Comparison of ENCODE assay signal across 22 mouse cellular contexts in genomic region chr3:137190489-137190888, GRCm38 (mm10).
"Had no signal": no experiment of that assay in that cellular context is flagged by ENCODE, and none has a peak within 500 bp of the region (broad histone marks: within the 10 kb centered on the region; RNA-seq: fewer than 3 reads in every experiment).

No protein-coding gene starts in this region.

- H3K27ac ChIP-seq: limb, embryonic 12.5 days; limb, embryonic 15.5 days; liver, embryonic 14.5 days; lung, embryonic 15.5 days; midbrain, embryonic 10.5 days; midbrain, embryonic 13.5 days; neural tube, embryonic 13.5 days; stomach, embryonic 15.5 days had no signal

- H3K9me3 ChIP-seq: limb, embryonic 12.5 days; limb, embryonic 15.5 days; lung, embryonic 15.5 days; midbrain, embryonic 10.5 days; midbrain, embryonic 13.5 days; neural tube, embryonic 13.5 days; stomach, embryonic 15.5 days had no signal

- H3K27me3 ChIP-seq: limb, embryonic 12.5 days; limb, embryonic 15.5 days; lung, embryonic 15.5 days; midbrain, embryonic 13.5 days; neural tube, embryonic 13.5 days; stomach, embryonic 15.5 days had no signal

- H3K36me3 ChIP-seq: limb, embryonic 12.5 days; limb, embryonic 15.5 days; lung, embryonic 15.5 days; midbrain, embryonic 10.5 days; midbrain, embryonic 13.5 days; neural tube, embryonic 13.5 days; stomach, embryonic 15.5 days had no signal

- ATAC-seq: liver, postnatal 0 days; midbrain, embryonic 13.5 days; midbrain, embryonic 16.5 days had no signal

- H3K4me2 ChIP-seq: limb, embryonic 12.5 days; limb, embryonic 15.5 days; liver, embryonic 11.5 days; lung, embryonic 15.5 days; midbrain, embryonic 13.5 days; neural tube, embryonic 13.5 days; stomach, embryonic 15.5 days had no signal

- H3K4me1 ChIP-seq: limb, embryonic 12.5 days; limb, embryonic 15.5 days; lung, embryonic 15.5 days; midbrain, embryonic 13.5 days; neural tube, embryonic 13.5 days; stomach, embryonic 15.5 days had no signal

- H3K4me3 ChIP-seq: limb, embryonic 12.5 days; limb, embryonic 15.5 days; lung, embryonic 15.5 days; midbrain, embryonic 10.5 days; midbrain, embryonic 13.5 days; myocyte; neural tube, embryonic 13.5 days; stomach, embryonic 15.5 days had no signal

- DNase-seq: kidney, postnatal 10 days; kidney, postnatal 36 days; layer of hippocampus, postnatal 36 days; left cerebral cortex, postnatal 4 days; liver, postnatal 0 days; lung, postnatal 10 days; lung, postnatal 36 days; retina, postnatal 1 day; right cerebral cortex, postnatal 25 days; spleen, adult 18-20 months; thymus, postnatal 25 days had no signal

- H3K9ac ChIP-seq: limb, embryonic 12.5 days; limb, embryonic 15.5 days; liver, embryonic 14.5 days; liver, postnatal 0 days; lung, embryonic 15.5 days; midbrain, embryonic 13.5 days; neural tube, embryonic 13.5 days; stomach, embryonic 15.5 days had no signal
